Mouse (Mus musculus) liver, adult 2 months (tissue): ENCODE data around the gene Eif3j1. TPM values are rescaled to one million over a fixed set of nuclear protein-coding genes. Genes with fewer than 3 reads are reported as not detected.
A peak's percentile ranks its signal among the peaks of the same experiment; 100 is the strongest.

Experiments used
- DNase-seq: peaks from one replicate; pipeline ENCODE4 v3.0.0-alpha.2; 2011; ENCODE audit warnings: low read depth, low spot score; ENCODE audit errors: extremely low read depth
- H3K27ac ChIP-seq: fragments of 200-500 bp; replicated peaks from 2 replicates; pipeline ENCODE4 v1.5.1; 2012; ENCODE audit warnings: low read depth, mild to moderate bottlenecking, control low read depth, inconsistent platforms, low read length; ENCODE audit not compliant: insufficient read depth
- H3K27me3 ChIP-seq: fragments of 200-500 bp; 2 replicates; pipeline ENCODE4 v1.6.1; 2012; ENCODE audit warnings: mild to moderate bottlenecking, moderate library complexity, low read length, inconsistent platforms; ENCODE audit not compliant: control insufficient read depth, insufficient read depth
- H3K36me3 ChIP-seq: fragments of 200-500 bp; 2 replicates; pipeline ENCODE4 v1.6.1; 2012; ENCODE audit warnings: low read length, inconsistent platforms; ENCODE audit not compliant: control insufficient read depth, insufficient read depth
- H3K4me1 ChIP-seq: fragments of 200-500 bp; 2 replicates; pipeline ENCODE4 v1.6.1; 2011; ENCODE audit warnings: low read length; ENCODE audit not compliant: control insufficient read depth, insufficient read depth
- H3K4me3 ChIP-seq: fragments of 200-500 bp; 2 replicates; pipeline ENCODE4 v1.5.1; 2011; ENCODE audit warnings: low read depth, mild to moderate bottlenecking, control low read depth, low read length, moderate library complexity; ENCODE audit not compliant: insufficient read depth
- H3K79me2 ChIP-seq: fragments of 200-500 bp; 2 replicates; pipeline ENCODE4 v1.6.1; 2012; ENCODE audit warnings: inconsistent platforms, mild to moderate bottlenecking, low read length, moderate library complexity; ENCODE audit not compliant: control insufficient read depth, insufficient read depth
- H3K9ac ChIP-seq: fragments of 200-500 bp; 2 replicates; pipeline ENCODE4 v1.6.1; 2012; ENCODE audit warnings: low read depth, mild to moderate bottlenecking, control low read depth, inconsistent platforms, low read length
- CTCF ChIP-seq: fragments of 200-500 bp; IDR thresholded peaks from 2 replicates; pipeline ENCODE4 v1.5.1; 2011; ENCODE audit warnings: low read depth, low read length, control low read depth
- POLR2A ChIP-seq: fragments of 200-500 bp; IDR thresholded peaks from 2 replicates; pipeline ENCODE4 v1.6.1; 2011; ENCODE audit warnings: low read length, control low read depth; ENCODE audit not compliant: insufficient read depth; ENCODE audit errors: extremely low read depth
- WGBS: fragments of 180-500 bp; shearing (Covaris S2); methylation state at CpG from one replicate; pipeline ENCODE4 v1.1.7; 2018; 5-methylcytosine and 5-hydroxymethylcytosine counted together
- polyA plus RNA-seq: library from polyadenylated mRNA; depleted of rRNA; stranded (reverse); fragments of >200 nt; gene quantifications from 2 replicates; pipeline ENCODE4 v1.2.3, GENCODE M21; 2012
- total RNA-seq: library from RNA; depleted of rRNA; stranded (reverse); fragments of >200 nt; gene quantifications from 2 replicates; pipeline ENCODE4 v1.2.3, GENCODE M21; 2014

The Eif3j1 gene
- total and polyA plus RNA-seq, 2 experiments = 3.8 to 20.0 TPM

DNA sequence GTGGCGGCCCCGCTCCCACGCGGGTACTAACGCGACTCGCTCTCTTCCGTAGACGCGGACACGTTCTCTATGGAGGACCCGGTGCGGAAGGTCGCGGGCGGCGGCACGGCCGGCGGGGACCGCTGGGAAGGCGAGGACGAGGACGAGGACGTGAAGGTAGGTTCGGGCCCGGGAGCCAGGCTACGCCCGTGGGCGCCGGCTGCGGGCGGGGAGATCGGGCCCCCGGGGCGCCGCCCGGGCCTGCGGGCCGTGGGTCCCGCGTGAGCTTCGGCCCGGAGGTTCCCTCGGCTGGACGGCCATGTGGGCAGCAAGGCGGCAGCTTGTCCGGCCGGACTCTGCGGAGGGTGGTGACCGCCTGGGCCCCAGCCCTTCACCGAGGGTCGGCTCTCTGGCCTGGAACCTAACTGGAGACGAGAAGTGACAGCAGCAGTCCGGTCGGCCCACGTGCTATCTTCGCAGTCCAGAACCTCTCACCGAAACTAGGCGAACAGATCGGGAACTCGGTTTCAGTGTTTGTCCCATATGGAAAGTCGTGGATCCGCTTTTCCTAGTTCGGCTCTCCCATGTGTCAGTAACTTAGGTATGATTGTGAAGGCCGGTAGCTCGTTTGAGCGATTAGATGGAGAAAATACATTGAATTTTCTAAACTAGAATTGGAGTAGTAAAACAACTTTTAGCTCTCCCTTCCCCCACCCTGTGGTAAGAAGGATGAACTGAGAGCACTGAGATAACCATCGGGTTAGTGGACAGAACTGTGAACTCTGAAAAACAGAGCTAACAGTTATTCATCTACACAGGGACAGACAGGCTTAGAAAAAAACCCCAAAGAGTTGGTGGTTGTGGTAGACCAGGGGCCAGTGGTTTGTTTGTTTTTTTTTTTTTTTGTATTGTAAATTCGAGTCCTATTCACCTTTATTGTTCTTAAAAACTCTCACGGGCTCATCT is 682 bp downstream of the Eif3j1 start:
- Histone ChIP-seq H3K27ac (peak overlapping the region; percentile 83), H3K79me2 (peaks cover 2% of the 10 kb centered on the region; the same call in 1 of the 2 replicates), H3K4me1 (peaks cover 5% of the 10 kb centered on the region; the same call in 1 of the 2 replicates), H3K36me3 (peaks cover 12% of the 10 kb centered on the region; the same call in 1 of the 2 replicates), H3K9ac (peak overlapping the region; percentile 87), H3K27me3 (no peaks in the 10 kb centered on the region), H3K4me3 (peak overlapping the region; percentile 88)
- peak; percentile 78 for DNase-seq
- WGBS = under 1% methylated on average over 70 of the region's 71 CpGs
- TF ChIP-seq POLR2A = no peak
- no peak for TF ChIP-seq CTCF

DNA sequence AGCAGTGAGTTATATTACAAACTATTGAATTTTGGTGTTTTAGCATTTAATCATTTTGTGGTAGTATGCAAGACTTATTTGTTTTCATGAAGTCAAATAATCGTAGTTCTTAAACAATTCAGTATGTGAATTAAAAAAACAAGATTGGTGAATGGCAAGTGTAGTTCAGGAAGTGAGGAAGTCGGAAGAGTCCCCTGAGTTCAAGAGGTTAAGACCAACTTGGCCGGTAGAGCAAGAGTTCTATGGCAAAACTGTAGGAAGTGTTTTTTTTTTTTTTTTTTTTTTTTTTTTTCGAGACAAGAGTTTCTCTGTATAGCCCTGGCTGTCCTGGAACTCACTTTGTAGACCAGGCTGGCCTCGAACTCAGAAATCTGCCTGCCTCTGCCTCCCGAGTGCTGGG is 3.6 kb downstream of the Eif3j1 start:
- 69% methylated on average over 6 of the region's 6 CpGs for WGBS
- TF ChIP-seq POLR2A (no peak), CTCF (no peak)
- peaks cover 10% of the 10 kb centered on the region; the same call in 1 of the 2 replicates for H3K79me2 ChIP-seq
- H3K27me3 ChIP-seq = no peaks in the 10 kb centered on the region
- H3K27ac ChIP-seq = no peak overlapping the region
- no peak overlapping the region for H3K4me3 ChIP-seq
- peaks cover 15% of the 10 kb centered on the region; the same call in 1 of the 2 replicates for H3K36me3 ChIP-seq
- H3K4me1 ChIP-seq = peaks cover 3% of the 10 kb centered on the region
- H3K9ac ChIP-seq = no peak overlapping the region
- DNase-seq = no peak

DNA sequence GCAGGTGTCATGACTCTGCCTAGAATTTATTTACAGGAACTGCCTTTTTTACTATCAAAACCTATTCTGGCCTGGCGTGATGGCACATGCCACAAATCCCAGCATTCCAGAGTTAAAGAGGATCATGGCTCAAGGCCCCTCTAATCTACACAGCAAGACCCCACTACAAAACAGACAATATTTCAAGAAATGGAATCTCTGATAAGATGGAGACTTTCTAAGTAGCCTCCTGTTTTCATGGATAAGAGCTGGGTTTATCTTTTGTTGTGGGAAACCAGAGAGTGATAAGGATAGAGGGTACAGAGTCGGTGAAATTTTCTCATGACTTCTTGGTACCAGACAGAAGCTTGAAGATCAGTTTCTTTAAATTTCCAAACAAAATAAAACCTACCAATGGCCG is 7.7 kb downstream of the Eif3j1 start:
- Histone ChIP-seq H3K27ac (no peak overlapping the region), H3K36me3 (peaks cover 19% of the 10 kb centered on the region), H3K79me2 (peaks cover 12% of the 10 kb centered on the region; the same call in 1 of the 2 replicates), H3K9ac (no peak overlapping the region), H3K27me3 (no peaks in the 10 kb centered on the region), H3K4me3 (no peak overlapping the region), H3K4me1 (no peaks in the 10 kb centered on the region; the same call in 1 of the 2 replicates)
- DNase-seq = no peak
- TF ChIP-seq CTCF (no peak), POLR2A (no peak)
- WGBS = 84% methylated on average over 3 of the region's 3 CpGs

DNA sequence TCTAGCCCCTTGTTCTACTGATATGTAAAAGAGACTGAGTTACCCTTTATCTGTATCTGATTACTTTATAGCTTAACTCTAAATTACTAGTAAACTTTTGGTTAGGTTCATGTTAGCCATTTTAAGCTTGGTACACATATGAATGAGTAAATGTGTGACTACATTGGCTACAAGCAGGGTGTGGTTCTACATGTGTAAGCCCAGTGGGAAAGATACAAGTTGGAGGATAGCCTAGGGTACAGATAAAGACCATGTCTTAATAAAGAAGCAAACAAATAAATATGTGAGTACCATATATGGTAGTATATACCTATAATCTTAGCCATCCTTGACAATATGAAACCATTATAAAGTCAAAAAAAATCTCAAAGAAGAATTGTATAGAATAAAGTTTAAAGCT is 15.6 kb downstream of the Eif3j1 start:
- Histone ChIP-seq H3K4me3 (no peak overlapping the region), H3K27me3 (no peaks in the 10 kb centered on the region), H3K36me3 (peaks cover 37% of the 10 kb centered on the region), H3K79me2 (no peaks in the 10 kb centered on the region; the same call in 1 of the 2 replicates), H3K4me1 (no peaks in the 10 kb centered on the region), H3K27ac (no peak overlapping the region), H3K9ac (no peak overlapping the region)
- no peak for DNase-seq
- TF ChIP-seq POLR2A (no peak), CTCF (no peak)

GRCm38 (mm10) chr2:122059365-122060115 is 31.2 kb downstream of the Eif3j1 start:
- 83% methylated on average over 11 of the region's 11 CpGs for WGBS

More at GRCm38 (mm10) chr2:122059365-122060115, 31.2 kb downstream of the Eif3j1 start:
- no peak overlapping the region for H3K9ac ChIP-seq
- no peaks in the 10 kb centered on the region for H3K79me2 ChIP-seq
- DNase-seq = peak; percentile 18
- no peak for TF ChIP-seq CTCF
- TF ChIP-seq POLR2A = no peak
- H3K27ac ChIP-seq = no peak overlapping the region
- peaks cover 24% of the 10 kb centered on the region for H3K36me3 ChIP-seq
- no peaks in the 10 kb centered on the region for H3K27me3 ChIP-seq
- H3K4me1 ChIP-seq = no peaks in the 10 kb centered on the region
- H3K4me3 ChIP-seq = no peak overlapping the region
